Mouse (Mus musculus) fibroblast of lung, adult 2 months (primary cell): ENCODE measurements around the gene Kcnip2.

Experiments used
- DNase-seq: peaks from one replicate; pipeline ENCODE4 v3.0.0-alpha.2; 2011; ENCODE audit warnings: low read depth

Gene Kcnip2

GRCm38 (mm10) chr19:45815831-45816405 lies at the start of gene Kcnip2:
Kcnip2 (minus strand) TSS chr19:45816061.
- DNase-seq = no peak

- no peak for DNase-seq
Measured at GRCm38 (mm10) chr19:45855284-45855920, 39.5 kb upstream of the Kcnip2 start.

GRCm38 (mm10) chr19:45854521-45854920 lies 38.7 kb upstream of the Kcnip2 start:
- DNase-seq = no peak

DNA sequence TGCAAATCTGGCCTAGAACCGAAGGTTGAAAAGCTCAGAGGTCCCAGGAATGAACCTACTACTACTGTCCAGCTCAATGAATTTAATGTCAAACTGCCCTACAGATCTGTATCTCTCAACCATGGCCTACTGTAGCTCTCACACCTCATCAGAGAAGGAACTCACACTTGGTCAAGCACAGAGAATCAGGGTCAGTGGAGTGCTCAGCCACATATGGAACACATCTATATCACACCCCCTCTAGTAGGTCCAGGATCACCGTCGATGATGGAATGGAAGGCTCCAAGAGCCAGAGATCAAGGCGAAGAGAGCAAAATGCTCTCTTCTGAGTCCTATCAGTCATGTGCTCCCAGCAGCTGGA lies 31.9 kb upstream of the Kcnip2 start:
- DNase-seq = no peak

- DNase-seq = no peak
Measured at GRCm38 (mm10) chr19:45847016-45847732, 31.3 kb upstream of the Kcnip2 start.

DNA sequence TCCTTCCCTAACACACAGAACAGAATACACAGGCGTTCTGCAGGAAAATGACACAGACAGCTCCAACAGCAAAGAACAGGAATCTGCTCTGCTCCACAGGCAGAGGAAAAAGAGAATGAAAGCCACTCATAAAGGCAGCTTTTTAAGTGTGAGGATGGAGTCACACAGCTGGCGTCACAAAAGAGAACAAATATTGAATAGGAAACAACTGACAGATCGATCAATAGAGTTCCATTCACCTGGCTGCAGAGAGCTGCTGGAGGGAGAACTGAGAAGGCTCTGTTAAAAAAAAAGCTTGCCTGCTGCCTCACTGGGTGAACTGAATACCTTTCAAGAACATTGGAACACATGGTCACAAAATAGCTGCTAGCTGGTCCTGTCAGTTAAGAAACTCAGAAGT lies 28.3 kb upstream of the Kcnip2 start:
- DNase-seq = no peak

DNA sequence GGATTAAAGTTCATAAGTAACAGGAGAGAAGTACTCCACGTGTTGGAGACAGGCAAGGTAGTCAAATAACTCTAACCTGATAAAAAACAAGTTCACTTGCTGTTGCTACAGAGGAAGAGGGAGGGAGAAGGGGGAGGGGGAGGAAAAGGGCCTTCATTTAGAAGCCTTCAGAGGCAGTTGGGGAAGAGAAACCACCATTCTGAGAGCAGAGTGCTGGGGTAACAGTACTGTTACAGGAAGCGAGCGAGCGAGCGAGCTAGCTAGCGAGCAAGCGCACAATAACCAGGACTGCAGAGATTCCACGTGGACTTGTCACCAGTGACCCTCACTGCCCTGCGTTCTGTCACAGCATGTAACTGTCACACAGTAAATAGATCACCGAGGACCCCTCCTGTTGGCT lies 27.6 kb upstream of the Kcnip2 start:
- no peak for DNase-seq

- no peak for DNase-seq
Measured at GRCm38 (mm10) chr19:45837050-45837994, 21.5 kb upstream of the Kcnip2 start.

DNA sequence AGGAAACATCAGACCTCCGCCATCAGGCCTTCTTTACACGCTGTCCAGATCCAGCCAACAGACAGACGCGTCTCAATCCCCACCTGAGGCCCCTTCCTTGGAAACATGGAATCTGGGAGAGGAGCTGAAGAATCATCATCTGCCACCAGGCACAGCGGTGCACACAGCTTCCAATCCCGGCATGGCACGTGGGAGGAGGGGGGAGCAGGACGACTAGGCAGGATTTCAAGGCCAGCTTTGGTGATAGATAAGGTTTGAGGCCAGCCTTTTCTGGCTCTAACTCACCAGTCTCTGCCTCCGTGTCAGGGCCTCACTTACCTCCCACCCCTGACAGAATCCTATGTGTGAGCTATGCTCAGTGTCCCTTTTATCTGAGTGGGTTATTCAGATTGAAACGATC lies 19.6 kb upstream of the Kcnip2 start:
- no peak for DNase-seq

- no peak for DNase-seq
Measured at GRCm38 (mm10) chr19:45833665-45834064, 17.8 kb upstream of the Kcnip2 start.

- no peak for DNase-seq
Measured at GRCm38 (mm10) chr19:45830679-45831078, 14.8 kb upstream of the Kcnip2 start.

GRCm38 (mm10) chr19:45827736-45828135 lies 11.9 kb upstream of the Kcnip2 start:
- no peak for DNase-seq

GRCm38 (mm10) chr19:45827125-45827524 lies 11.3 kb upstream of the Kcnip2 start:
- no peak for DNase-seq

DNA sequence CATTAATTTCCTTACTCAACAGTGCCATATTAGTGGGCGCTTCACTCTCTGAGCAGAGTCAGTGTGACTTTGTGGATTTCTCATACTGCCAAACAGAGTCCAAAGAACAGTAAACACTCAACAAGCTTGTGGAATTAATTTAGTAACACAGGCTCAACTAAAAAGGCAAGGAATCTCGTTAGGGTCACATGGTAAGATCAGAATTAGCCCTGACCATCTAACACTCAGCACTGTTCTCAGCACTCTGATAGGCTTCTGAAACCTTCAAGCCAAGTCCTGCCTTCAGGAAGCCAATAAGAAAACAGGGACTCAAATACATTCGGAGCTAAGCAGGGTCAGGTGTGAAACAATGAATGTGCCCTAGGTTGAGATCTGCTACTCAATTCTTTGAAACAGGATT lies 10.3 kb upstream of the Kcnip2 start:
- no peak for DNase-seq

DNA sequence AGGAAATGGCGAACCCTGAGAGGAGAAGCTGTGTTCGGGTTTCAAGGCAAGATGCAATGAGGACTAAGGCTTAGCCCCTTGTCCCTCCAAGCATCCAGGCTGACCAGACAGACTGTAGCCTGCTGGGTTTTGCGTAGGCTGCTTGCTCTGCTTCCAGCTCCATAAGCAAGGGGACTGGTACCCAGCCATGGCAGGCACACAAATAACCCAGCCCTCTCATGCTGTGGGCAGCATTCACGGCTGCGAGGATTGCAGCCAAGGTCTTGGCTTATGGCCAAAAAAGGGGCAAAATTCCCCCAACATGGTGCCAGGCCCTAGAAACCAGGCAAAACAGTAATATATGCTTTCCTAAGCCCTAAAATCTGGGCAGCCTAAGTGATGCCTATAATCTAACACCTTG lies 6.0 kb upstream of the Kcnip2 start:
- DNase-seq = no peak

DNA sequence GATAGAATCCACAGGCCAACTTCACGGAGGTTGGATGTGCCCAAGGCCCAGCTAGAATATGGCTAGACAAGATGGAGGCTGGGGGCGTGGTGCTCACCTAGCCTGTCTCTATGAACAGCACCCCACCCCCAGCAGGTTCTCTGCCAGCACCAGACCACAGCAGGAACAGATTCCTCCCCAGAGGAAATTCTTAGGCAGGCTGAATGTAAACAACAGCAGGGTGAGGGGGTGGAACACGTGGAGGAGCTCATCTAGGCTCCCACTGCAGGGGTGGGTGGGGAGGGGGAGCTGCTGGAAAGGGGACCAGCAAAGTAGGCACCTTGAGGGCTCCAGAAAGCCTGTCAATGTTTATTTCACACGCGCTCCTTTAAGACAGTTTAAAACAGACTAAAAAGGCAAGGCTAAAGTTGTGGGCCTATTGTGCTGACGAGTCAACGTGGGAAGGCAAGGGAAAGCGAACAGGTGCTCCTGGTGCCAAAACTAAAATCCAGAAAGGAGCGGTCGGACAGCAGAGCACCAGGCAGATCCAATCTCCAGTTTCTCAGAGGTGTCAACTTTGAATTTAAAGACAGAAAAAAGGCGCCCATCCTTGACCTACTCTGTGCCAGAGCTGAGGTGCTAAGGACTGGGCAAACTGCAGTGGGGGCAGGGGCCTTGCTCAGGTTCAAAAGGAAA lies 2.1 kb upstream of the Kcnip2 start:
- no peak for DNase-seq

DNA sequence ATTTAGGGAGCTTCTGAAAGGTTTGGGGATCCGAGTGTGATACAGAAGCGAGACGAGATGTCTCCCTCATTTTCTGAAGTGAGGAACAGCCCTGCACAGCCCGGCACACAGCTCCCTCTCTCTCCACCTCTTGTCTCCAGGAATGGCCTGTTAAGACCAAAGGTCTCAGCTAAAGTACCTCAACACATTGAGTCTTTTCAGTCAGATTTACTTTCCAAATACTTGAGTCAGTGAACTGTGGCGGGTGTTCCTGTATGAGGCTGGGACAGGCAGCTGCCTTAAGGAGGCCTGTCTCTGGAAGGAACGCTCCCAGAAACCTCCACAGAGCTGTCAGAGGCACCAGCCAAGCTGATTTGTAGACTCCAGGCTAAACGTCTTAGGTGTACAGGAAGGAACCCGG lies 866 bp upstream of the Kcnip2 start:
- no peak for DNase-seq

DNA sequence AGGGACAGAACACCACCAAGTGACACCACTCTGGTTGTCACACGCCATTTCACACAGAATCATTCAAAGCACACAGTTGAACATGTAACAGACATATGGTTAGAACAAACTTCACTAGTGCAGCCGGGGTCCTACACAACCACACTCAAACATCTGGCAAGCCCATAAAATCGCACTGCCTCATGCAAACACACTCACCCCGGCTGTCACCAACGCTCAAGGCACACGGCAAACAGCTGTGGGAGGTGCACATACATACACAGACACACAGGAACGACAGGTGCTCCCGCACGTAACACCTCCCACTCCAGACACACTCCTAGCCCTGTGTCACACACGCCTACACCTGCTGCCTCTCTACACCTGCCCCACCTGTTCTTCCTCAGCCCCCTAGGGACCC lies 691 bp downstream of the Kcnip2 start:
- DNase-seq = no peak

GRCm38 (mm10) chr19:45813801-45814200 lies 2.1 kb downstream of the Kcnip2 start:
- no peak for DNase-seq

GRCm38 (mm10) chr19:45813263-45813662 lies 2.6 kb downstream of the Kcnip2 start:
- no peak for DNase-seq

DNA sequence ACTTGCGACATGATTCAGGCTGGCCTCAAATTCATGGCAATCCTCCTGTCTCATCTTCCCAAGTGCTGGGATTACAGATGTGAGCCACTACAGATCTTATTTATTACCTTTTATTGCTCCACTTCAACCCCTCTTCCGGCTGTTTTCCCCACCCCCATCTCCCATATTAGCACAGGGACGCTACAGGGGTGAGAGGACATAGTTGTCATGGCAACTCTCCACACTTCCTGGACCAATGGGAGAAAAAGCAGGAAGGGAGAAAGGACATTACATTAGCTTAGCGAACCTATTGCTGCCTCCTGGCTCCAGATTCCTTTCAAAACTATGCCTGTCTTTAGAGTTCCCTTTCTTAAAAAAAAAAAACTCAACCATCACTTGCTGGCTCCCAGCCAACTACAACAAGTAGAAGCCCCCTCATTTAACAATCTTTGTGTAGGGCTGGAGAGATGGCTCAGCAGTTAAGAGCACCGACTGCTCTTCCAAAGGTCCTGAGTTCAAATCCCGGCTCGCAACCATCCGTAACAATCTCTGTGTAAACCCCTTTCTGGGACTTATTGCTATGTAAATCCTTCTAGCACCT lies 3.1 kb downstream of the Kcnip2 start:
- no peak for DNase-seq

GRCm38 (mm10) chr19:45812115-45812514 lies 3.7 kb downstream of the Kcnip2 start:
- DNase-seq = no peak
